Mouse (Mus musculus) frontal cortex, postnatal 14 days (tissue): Measurements from ENCODE around the gene Ap1ar.
A peak's percentile ranks its signal among the peaks of the same experiment; 100 is the strongest.

Experiments
- DNase-seq, 2 experiments: peaks; one replicate each; pipeline ENCODE4 v3.0.0; 2022; ENCODE audit warnings: low spot score in 2 of 2

The Ap1ar gene

GRCm38 (mm10) chr3:127841926-127842325, 4.6 kb upstream of the Ap1ar start:
- no peak for DNase-seq

GRCm38 (mm10) chr3:127837972-127838644, 785 bp upstream of the Ap1ar start:
- no peak for DNase-seq

- peak in 1 of 2 experiments; percentile 9 for DNase-seq
Measured at GRCm38 (mm10) chr3:127836798-127837153, 547 bp downstream of the Ap1ar start.

- no peak for DNase-seq
Measured at GRCm38 (mm10) chr3:127835594-127835993, 1.7 kb downstream of the Ap1ar start.

- no peak for DNase-seq
Measured at GRCm38 (mm10) chr3:127834040-127834439, 3.3 kb downstream of the Ap1ar start.

GRCm38 (mm10) chr3:127831079-127831478, 6.2 kb downstream of the Ap1ar start:
- DNase-seq = no peak

DNA sequence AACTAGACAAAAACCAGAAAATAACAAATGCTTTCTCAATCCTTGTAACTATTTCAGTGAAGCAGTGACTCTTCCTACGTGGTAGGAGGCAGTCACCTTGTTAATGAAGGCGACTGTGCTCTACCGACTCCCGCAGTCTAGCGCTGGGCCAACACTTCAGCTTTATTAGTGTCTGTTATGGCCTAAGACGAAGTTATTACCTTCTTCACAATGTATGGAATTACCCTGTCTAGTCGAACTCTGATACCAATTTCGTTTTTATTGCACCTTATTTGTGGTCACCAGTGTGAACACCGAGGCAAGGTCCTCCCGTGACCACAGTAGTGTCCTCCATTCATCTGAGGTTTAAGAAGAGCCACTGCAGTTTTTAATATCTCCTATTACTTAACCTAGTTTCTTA, 7.1 kb downstream of the Ap1ar start:
- no peak for DNase-seq

DNA sequence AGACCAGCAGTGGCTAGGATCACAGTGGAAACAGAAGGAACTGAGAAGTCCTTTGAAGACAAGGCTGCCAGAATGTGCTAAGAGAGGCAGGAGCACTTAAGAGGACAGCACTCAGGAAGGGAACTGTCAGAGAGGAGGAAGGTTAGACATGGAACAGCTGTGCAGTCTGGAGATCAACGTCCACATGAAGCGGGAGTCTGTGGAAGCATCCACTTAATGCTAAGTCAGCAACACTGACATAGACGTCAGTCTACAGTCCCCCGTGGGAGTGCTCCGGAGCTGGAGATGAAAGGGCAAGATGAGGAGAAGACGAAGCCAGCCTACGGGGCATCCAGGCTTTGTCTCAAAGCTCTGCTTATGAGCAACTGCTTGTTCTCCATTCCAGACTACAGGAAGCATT, 10.2 kb downstream of the Ap1ar start:
- DNase-seq = no peak

- DNase-seq = no peak
Measured at GRCm38 (mm10) chr3:127826503-127826902, 10.8 kb downstream of the Ap1ar start.

GRCm38 (mm10) chr3:127823886-127824863, 13.1 kb downstream of the Ap1ar start:
- DNase-seq = no peak

DNA sequence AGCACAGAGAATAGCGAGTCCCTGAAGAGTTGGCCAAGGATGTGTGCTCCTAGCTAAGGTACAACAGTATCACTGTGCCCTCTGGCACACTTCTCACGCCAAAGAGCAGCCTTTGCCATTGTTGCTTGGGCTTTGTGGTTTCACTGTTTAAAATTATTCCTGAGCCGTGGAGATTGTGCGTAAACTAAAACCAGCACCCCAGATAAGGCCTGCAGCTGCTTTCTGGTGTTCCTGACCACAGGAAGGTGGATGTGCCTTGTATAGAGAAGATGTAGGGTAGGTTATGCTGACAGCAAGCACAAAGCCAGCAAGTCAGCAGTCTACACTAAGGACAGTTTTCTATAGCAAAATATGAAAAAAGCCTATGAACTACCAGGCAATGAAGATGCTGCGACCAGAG, 16.1 kb downstream of the Ap1ar start:
- DNase-seq = no peak

DNA sequence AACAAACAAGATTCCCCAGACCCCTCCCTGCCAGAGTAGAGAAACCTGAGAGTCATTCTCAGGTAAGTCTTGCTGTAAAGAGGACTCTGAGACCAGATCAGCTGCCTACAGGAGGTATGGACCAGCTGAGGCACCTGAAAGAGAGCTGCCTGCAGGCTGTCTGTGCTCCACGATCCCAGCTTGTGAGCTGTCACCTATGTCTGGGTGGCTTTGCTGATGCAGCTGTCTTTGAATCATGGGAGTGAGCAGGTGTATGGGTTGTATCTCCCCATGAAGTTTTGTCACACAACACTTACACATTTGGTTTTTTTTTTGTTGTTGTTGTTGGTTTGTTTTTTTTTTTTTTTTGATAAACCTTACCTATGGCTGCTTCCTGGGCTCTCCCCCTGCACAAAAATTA, 16.9 kb downstream of the Ap1ar start:
- DNase-seq = no peak

- DNase-seq = no peak
Measured at GRCm38 (mm10) chr3:127818694-127819663, 18.3 kb downstream of the Ap1ar start.

DNA sequence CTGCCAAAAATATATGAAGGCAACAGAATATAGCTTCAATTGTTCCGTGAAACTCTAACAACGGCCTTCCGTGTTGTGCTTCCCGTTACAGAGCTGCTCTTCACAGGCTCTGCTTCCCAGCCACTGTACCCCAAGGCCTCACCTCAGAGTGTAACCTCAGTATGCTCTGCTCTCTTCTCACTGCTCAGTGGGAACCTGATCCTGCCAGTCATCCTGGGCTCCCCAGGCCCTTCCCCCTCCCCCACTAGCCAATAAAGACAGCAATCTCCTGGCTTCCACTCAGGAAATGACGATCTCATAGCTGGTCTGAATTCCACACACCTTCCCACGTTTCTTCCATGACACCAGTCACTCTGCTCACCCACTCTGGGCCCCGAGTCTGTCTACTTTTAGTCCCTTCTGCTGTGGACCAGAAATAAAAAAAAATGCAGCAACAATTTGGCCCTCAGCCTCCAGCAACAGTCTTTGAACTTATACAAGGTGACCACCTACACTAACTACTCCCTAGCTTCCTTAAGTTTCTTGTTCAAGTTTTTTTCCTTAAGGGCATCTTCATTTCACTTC, 20.1 kb downstream of the Ap1ar start:
- DNase-seq = no peak

- no peak for DNase-seq
Measured at GRCm38 (mm10) chr3:127809103-127809502, 28.2 kb downstream of the Ap1ar start.

GRCm38 (mm10) chr3:127807846-127808245, 29.5 kb downstream of the Ap1ar start:
- no peak for DNase-seq

DNA sequence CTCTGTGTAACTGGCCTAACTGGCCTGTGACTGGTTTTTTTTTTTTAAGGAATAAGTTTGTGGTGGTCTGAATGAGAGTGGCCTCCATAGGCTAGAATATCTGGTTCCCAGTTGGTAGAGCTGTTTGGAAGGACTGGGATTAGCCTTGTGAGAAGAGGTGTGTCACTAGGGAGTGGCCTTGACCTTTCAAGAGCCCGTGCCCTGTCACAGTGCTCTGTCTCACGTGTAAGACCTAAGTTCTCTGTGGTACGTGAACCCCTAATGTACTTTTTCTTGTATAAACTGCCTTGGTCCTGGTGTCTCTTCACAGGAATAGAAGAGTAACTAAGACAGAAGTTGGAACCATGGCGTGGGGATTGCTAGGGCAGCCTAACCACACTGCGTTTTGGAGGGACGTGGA, 31.3 kb downstream of the Ap1ar start:
- no peak for DNase-seq

DNA sequence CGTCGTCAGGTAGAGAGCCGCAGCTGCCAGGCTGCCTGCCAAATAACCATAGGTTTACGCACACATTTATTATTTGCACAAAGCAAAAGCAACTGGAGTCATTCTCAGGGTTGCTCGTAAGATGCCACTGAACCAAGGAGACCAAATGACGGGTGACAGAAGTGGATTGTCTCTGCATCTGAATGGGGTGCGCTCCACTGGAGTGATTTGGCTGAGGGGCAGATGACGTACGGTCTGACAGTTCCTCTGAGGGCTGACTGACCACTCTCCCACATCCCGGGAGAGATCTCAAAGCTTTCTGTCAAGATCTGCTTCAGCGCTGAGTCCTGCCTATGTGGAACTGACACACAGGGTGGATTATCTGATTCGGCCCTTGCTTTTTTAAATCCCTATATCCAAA, 32.3 kb downstream of the Ap1ar start:
- DNase-seq = no peak

DNA sequence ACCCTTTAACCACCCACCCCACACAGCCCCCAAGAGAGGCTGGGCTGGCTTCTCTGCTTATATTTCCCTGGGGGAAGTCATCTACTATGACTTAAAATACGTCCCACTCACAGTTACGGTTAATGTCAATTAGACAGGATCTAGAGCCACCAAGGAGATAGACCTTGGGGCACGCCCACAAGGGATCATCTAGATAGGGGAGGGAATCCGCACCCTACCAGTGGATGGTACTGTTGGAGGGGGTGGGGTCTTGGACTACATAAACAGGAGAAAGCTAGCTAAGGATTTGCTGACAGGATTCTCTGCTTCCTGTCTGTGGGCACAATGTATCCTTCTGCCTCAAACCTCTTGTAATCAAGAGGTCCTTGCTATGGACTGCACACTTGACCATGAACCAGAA, 32.9 kb downstream of the Ap1ar start:
- no peak for DNase-seq

DNA sequence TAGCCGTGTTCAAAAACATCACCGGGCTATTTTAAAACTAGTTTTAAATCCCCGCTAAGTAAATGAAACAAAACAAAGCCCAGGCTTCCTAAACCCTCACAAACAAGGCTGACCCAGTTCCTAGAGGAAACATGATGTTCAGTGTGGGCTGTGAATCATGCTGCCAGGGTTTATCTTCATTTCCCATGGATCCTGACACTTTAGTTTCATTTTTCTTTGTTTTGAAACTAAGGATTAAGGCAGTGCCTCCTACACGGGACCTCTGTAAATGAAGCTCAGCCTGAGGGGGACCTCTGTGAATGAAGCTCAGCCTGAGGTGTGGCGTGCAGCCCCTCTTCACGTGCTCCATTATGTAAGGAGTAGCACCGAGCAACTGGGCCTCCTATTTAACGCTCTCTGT, 34.5 kb downstream of the Ap1ar start:
- DNase-seq = no peak

DNA sequence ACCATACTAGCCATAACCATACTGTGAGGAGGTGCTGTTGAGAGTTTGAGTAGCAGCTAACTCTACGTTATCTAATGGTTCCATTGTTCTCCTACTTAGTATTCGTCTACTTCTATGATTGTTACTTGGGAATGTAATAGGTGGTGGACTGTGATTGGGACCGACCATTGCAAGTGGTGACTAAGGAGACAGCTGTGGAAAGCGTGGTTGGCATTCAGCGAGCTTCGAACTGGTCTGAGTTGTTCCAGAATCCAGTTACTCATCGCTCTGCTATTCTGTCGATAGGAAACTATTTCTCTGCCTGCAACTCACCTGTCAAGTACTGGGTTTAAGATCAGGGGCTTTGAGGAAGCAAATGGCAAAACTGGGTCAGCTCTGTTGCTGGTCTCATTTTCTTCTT, 36.2 kb downstream of the Ap1ar start:
- DNase-seq = no peak

DNA sequence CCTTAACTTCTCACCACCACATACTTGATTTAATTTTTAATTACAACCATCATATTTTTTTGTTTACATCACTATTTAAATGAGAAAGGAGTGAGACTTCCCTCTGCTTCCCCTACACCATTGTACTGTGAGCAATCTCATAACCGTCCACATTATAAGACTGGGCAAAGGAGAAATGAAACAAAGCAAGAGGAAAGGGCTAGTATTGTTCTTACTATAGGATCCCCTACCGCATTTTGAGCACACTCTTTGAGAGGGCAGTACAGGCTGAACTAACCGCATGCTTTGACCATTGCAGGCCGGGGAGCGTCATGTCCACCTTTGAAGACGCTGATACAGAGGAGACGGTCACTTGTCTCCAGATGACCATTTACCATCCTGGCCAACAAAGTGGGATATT, 41.1 kb downstream of the Ap1ar start:
- no peak for DNase-seq
